Mouse (Mus musculus): ENCODE results near the gene Lysmd1. TPM values are rescaled to one million over a fixed set of nuclear protein-coding genes. Genes with fewer than 3 reads are reported as not detected.

The Lysmd1 gene
- total RNA-seq, 4 experiments from 2014 or later = 12.5 to 17.7 (median 13.4) TPM

- no peak for DNase-seq (ENCODE audit: low spot score in 2 of 2)
These were observed 39.5 kb downstream of the Lysmd1 start for GRCm38 (mm10) chr3:95173256-95173949.

GRCm38 (mm10) chr3:95174011-95174592 is 40.2 kb downstream of the Lysmd1 start:
- DNase-seq (ENCODE audit: low spot score in 2 of 2) = peak; percentile 62 to 69

- DNase-seq (ENCODE audit: low spot score in 2 of 2) = no peak
These were observed 42.6 kb downstream of the Lysmd1 start for GRCm38 (mm10) chr3:95176500-95176899.

- DNase-seq (ENCODE audit: low spot score in 2 of 2) = no peak
These were observed 43.7 kb downstream of the Lysmd1 start for GRCm38 (mm10) chr3:95177583-95177982.

- no peak for DNase-seq (ENCODE audit: low spot score in 2 of 2)
These were observed 45.1 kb downstream of the Lysmd1 start for GRCm38 (mm10) chr3:95178948-95179347.

- DNase-seq (ENCODE audit: low spot score in 2 of 2) = no peak
These were observed 46.0 kb downstream of the Lysmd1 start for GRCm38 (mm10) chr3:95179890-95180289.

GRCm38 (mm10) chr3:95181841-95182240 is 48.0 kb downstream of the Lysmd1 start:
- no peak for DNase-seq (ENCODE audit: low spot score in 2 of 2)

- DNase-seq (ENCODE audit: low spot score in 2 of 2) = no peak
These were observed 51.1 kb downstream of the Lysmd1 start for GRCm38 (mm10) chr3:95184796-95185577.

- DNase-seq (ENCODE audit: low spot score in 2 of 2) = no peak
These were observed 52.2 kb downstream of the Lysmd1 start for GRCm38 (mm10) chr3:95186100-95186499.

GRCm38 (mm10) chr3:95186888-95187287 is 53.0 kb downstream of the Lysmd1 start:
- DNase-seq (ENCODE audit: low spot score in 2 of 2) = no peak

Small RNAs within 50 kb of the gene (microRNA-seq; reads per million reads assigned to microRNA genes)
- 0 reads per million in 2 experiments for gene Mir8099-1

Other genes with a start within 250 kb of the Lysmd1 start
- gene Psmb4, start 247.1 kb upstream of the Lysmd1 start, total RNA-seq (2022) = 100 to 1,000 TPM; 219 to 262 (median 240) TPM
- gene Selenbp1, start 201.0 kb upstream of the Lysmd1 start, total RNA-seq (2022) = 10 to 100 TPM; 11.1 to 14.5 (median 12.5) TPM
- 10 to 100 TPM; 21.9 to 28.9 (median 24.6) TPM for gene Rfx5, start 180.0 kb upstream of the Lysmd1 start, total RNA-seq (2022)
- gene Pi4kb, start 159.4 kb upstream of the Lysmd1 start, total RNA-seq (2022) = 10 to 100 TPM; 58.7 to 64.8 (median 59.6) TPM
- gene Zfp687, start 118.6 kb upstream of the Lysmd1 start, total RNA-seq (2022) = 10 to 100 TPM; 25.1 to 35.1 (median 30.6) TPM
- gene Psmd4, start 91.5 kb upstream of the Lysmd1 start, total RNA-seq (2022) = 100 to 1,000 TPM; 137 to 166 (median 159) TPM
- 10 to 100 TPM; 58.5 to 66.8 (median 64.8) TPM for gene Pip5k1a, start 27.2 kb upstream of the Lysmd1 start, total RNA-seq (2022)
- gene Vps72, start 23.1 kb upstream of the Lysmd1 start, total RNA-seq (2022) = 10 to 100 TPM; 36.9 to 45.8 (median 43.4) TPM
- under 1 TPM in 2 of 4 experiments, not detected in 2; 0.55 to 0.81 TPM for gene Tmod4, start 9.6 kb upstream of the Lysmd1 start, total RNA-seq (2022)
- 10 to 100 TPM; 51.4 to 57.8 (median 54.9) TPM for gene Scnm1, start 77 bp upstream of the Lysmd1 start, total RNA-seq (2022)
- 10 to 100 TPM in 1 of 4 experiments, 1 to 10 TPM in 3; 1.7 to 11.1 (median 5.4) TPM for gene Tnfaip8l2, start 8.3 kb downstream of the Lysmd1 start, total RNA-seq (2022)
- 10 to 100 TPM; 27.1 to 36.4 (median 30.9) TPM for gene Sema6c, start 26.4 kb downstream of the Lysmd1 start, total RNA-seq (2022)
- 10 to 100 TPM; 15.7 to 18.0 (median 17.5) TPM for gene Gabpb2, start 83.8 kb downstream of the Lysmd1 start, total RNA-seq (2022)
- gene Cdc42se1, start 94.6 kb downstream of the Lysmd1 start, total RNA-seq (2022) = 10 to 100 TPM; 72.9 to 79.5 (median 77.2) TPM
- gene Mllt11, start 98.1 kb downstream of the Lysmd1 start, total RNA-seq (2022) = 100 to 1,000 TPM; 265 to 305 (median 277) TPM
- gene Gm128, start 107.5 kb downstream of the Lysmd1 start, total RNA-seq (2022) = under 1 TPM in 3 of 4 experiments, not detected in 1; 0.25 to 0.45 (median 0.41) TPM
- under 1 TPM in 3 of 4 experiments, not detected in 1; 0.43 to 0.95 (median 0.63) TPM for gene Bnipl, start 117.1 kb downstream of the Lysmd1 start, total RNA-seq (2022)
- gene Mindy1, start 147.3 kb downstream of the Lysmd1 start, total RNA-seq (2022) = 10 to 100 TPM; 20.7 to 28.4 (median 23.9) TPM
- 10 to 100 TPM; 19.2 to 22.4 (median 21.0) TPM for gene Prune1, start 148.0 kb downstream of the Lysmd1 start, total RNA-seq (2022)
- 1 to 10 TPM in 2 of 4 experiments, under 1 TPM in 2; 0.85 to 1.4 (median 1.2) TPM for gene Anxa9, start 173.1 kb downstream of the Lysmd1 start, total RNA-seq (2022)
- gene Cers2, start 180.7 kb downstream of the Lysmd1 start, total RNA-seq (2022) = 10 to 100 TPM; 49.1 to 65.7 (median 61.2) TPM
- 10 to 100 TPM; 33.8 to 45.9 (median 41.6) TPM for gene Setdb1, start 223.1 kb downstream of the Lysmd1 start, total RNA-seq (2022)